Mouse (Mus musculus) C2C12 (cell line): ENCODE results near the gene Ppil4.

ENCODE experiments used
- CTCF ChIP-seq: IDR thresholded peaks from one replicate; pipeline ENCODE4 v1.5.1; 2011; ENCODE audit not compliant: control insufficient read depth, insufficient read depth, insufficient read length
- MAX ChIP-seq: IDR thresholded peaks from one replicate; pipeline ENCODE4 v1.6.1; 2011; ENCODE audit warnings: mild to moderate bottlenecking, control low read depth
- MYOG ChIP-seq: IDR thresholded peaks from one replicate; pipeline ENCODE4 v1.6.1; 2011; ENCODE audit not compliant: control insufficient read depth, insufficient read length; ENCODE audit errors: extremely low read depth

- no peak for TF ChIP-seq MAX
- TF ChIP-seq CTCF = no peak
- no peak for TF ChIP-seq MYOG
These were observed 42.1 kb downstream of the Ppil4 start for GRCm38 (mm10) chr10:7834671-7835225.
